Mouse (Mus musculus) embryonic facial prominence, embryonic 15.5 days (tissue): Measurements from ENCODE around the gene Sec22b. TPM values are rescaled to one million over a fixed set of nuclear protein-coding genes. Genes with fewer than 3 reads are reported as not detected.

Experiments
- ATAC-seq: fragments of 200-750 bp; cut with Nextera tagmentation; 2 replicates; pipeline ENCODE4 v1.8.0; 2017; ENCODE audit warnings: low read depth, moderate TSS enrichment; ENCODE audit not compliant: insufficient number of reproducible peaks, low FRiP score, low TSS enrichment
- H3K27ac ChIP-seq: fragments of 300-500 bp; sonication (generic); replicated peaks from 2 replicates; pipeline ENCODE4 v1.5.1; 2015; ENCODE audit warnings: mild to moderate bottlenecking, inconsistent platforms
- H3K27me3 ChIP-seq: fragments of 300-500 bp; sonication (generic); 2 replicates; pipeline ENCODE4 v1.6.1; 2015; ENCODE audit warnings: inconsistent platforms
- H3K36me3 ChIP-seq: fragments of 300-500 bp; sonication (generic); 2 replicates; pipeline ENCODE4 v1.6.1; 2015; ENCODE audit warnings: mild to moderate bottlenecking, inconsistent platforms
- H3K4me1 ChIP-seq: fragments of 300-500 bp; sonication (generic); 2 replicates; pipeline ENCODE4 v1.6.1; 2015; ENCODE audit warnings: inconsistent platforms
- H3K4me2 ChIP-seq: fragments of 300-500 bp; sonication (generic); replicated peaks from 2 replicates; pipeline ENCODE4 v1.6.1; 2015; ENCODE audit warnings: mild to moderate bottlenecking, inconsistent platforms
- H3K4me3 ChIP-seq: fragments of 300-500 bp; sonication (generic); replicated peaks from 2 replicates; pipeline ENCODE4 v1.5.1; 2015; ENCODE audit warnings: mild to moderate bottlenecking, inconsistent platforms
- H3K9ac ChIP-seq: fragments of 300-500 bp; sonication (generic); 2 replicates; pipeline ENCODE4 v1.6.1; 2015; ENCODE audit warnings: inconsistent platforms
- H3K9me3 ChIP-seq: fragments of 300-500 bp; sonication (generic); replicated peaks from 2 replicates; pipeline ENCODE4 v1.6.1; 2016; ENCODE audit warnings: inconsistent platforms
- WGBS: fragments of 180-500 bp; shearing (Covaris S2); methylation state at CpG from one replicate; pipeline ENCODE4 v1.1.7; 2015; 5-methylcytosine and 5-hydroxymethylcytosine counted together
- polyA plus RNA-seq: library from polyadenylated mRNA; unstranded; fragments of >200 nt; fragmentation: Nextera tagmentation; extraction: Ambion mirVana; gene quantifications from 2 replicates; pipeline ENCODE4 v1.2.1, GENCODE M21; 2015

The Sec22b gene
- polyA plus RNA-seq, 1 experiment from 2014 or later = 163 TPM

- Histone ChIP-seq H3K9ac (no peak overlapping the region), H3K9me3 (no peaks in the 10 kb centered on the region), H3K27me3 (no peaks in the 10 kb centered on the region), H3K4me1 (no peaks in the 10 kb centered on the region), H3K36me3 (no peaks in the 10 kb centered on the region), H3K27ac (no peak overlapping the region), H3K4me3 (no peak overlapping the region), H3K4me2 (no peak overlapping the region)
- ATAC-seq = no peak
- WGBS = 29% methylated on average over 5 of the region's 5 CpGs
Measured at GRCm38 (mm10) chr3:97874777-97875176, 26.2 kb upstream of the Sec22b start.

GRCm38 (mm10) chr3:97876259-97876658 is 24.7 kb upstream of the Sec22b start:
- Histone ChIP-seq H3K4me1 (no peaks in the 10 kb centered on the region), H3K27me3 (no peaks in the 10 kb centered on the region), H3K9ac (no peak overlapping the region), H3K36me3 (no peaks in the 10 kb centered on the region), H3K27ac (no peak overlapping the region), H3K4me3 (no peak overlapping the region), H3K4me2 (no peak overlapping the region), H3K9me3 (no peaks in the 10 kb centered on the region)
- ATAC-seq = no peak
- WGBS = 23% methylated on average over 8 of the region's 8 CpGs

- no peaks in the 10 kb centered on the region for H3K36me3 ChIP-seq
- no peak for ATAC-seq
- H3K27me3 ChIP-seq = no peaks in the 10 kb centered on the region
- H3K4me3 ChIP-seq = no peak overlapping the region
- H3K4me2 ChIP-seq = no peak overlapping the region
- H3K9ac ChIP-seq = no peak overlapping the region
- H3K4me1 ChIP-seq = no peaks in the 10 kb centered on the region
- no peaks in the 10 kb centered on the region for H3K9me3 ChIP-seq
- 16% methylated on average over 5 of the region's 5 CpGs for WGBS
- no peak overlapping the region for H3K27ac ChIP-seq
Measured at GRCm38 (mm10) chr3:97879222-97879621, 21.8 kb upstream of the Sec22b start.

GRCm38 (mm10) chr3:97881576-97881975 is 19.4 kb upstream of the Sec22b start:
- no peak for ATAC-seq
- no peak overlapping the region for H3K27ac ChIP-seq
- no peaks in the 10 kb centered on the region for H3K36me3 ChIP-seq
- no peak overlapping the region for H3K9ac ChIP-seq
- H3K4me2 ChIP-seq = no peak overlapping the region
- no peaks in the 10 kb centered on the region for H3K4me1 ChIP-seq
- 87% methylated on average over 5 of the region's 5 CpGs for WGBS
- H3K9me3 ChIP-seq = no peaks in the 10 kb centered on the region
- no peaks in the 10 kb centered on the region for H3K27me3 ChIP-seq
- no peak overlapping the region for H3K4me3 ChIP-seq

- Histone ChIP-seq H3K4me2 (0 out of 2 replicates have a peak overlapping the region, but pooled peaks have one; percentile 87), H3K27ac (no peak overlapping the region), H3K4me3 (peak overlapping the region; percentile 44; the same call in 1 of the 2 replicates), H3K36me3 (no peaks in the 10 kb centered on the region), H3K27me3 (peaks cover 36% of the 10 kb centered on the region), H3K9me3 (no peaks in the 10 kb centered on the region), H3K9ac (no peak overlapping the region), H3K4me1 (peaks cover 8% of the 10 kb centered on the region)
- whole genome bisulfite sequencing = 70% methylated on average over 5 of the region's 5 CpGs
- ATAC-seq = no peak
Measured at GRCm38 (mm10) chr3:97887785-97888167, 13.2 kb upstream of the Sec22b start.

GRCm38 (mm10) chr3:97888168-97888901 is 12.7 kb upstream of the Sec22b start, which contains the start of gene Pde4dip:
TSS of gene Pde4dip (minus strand) at chr3:97888707.
- WGBS = 1% methylated on average over 44 of the region's 44 CpGs
- Histone ChIP-seq H3K27me3 (peaks cover 36% of the 10 kb centered on the region), H3K9ac (peak within 1 kb of the TSS; percentile 12; the same call in 1 of the 2 replicates), H3K4me2 (peak within 1 kb of the TSS; percentile 87), H3K4me3 (peak within 1 kb of the TSS; percentile 44), H3K36me3 (no peaks in the 10 kb centered on the region), H3K4me1 (peaks cover 8% of the 10 kb centered on the region), H3K9me3 (no peaks in the 10 kb centered on the region), H3K27ac (no peak within 1 kb of the TSS)
- 0 out of 2 replicates have a peak, but pooled peaks have one; percentile 19 for ATAC-seq

GRCm38 (mm10) chr3:97890205-97890604 is 10.8 kb upstream of the Sec22b start:
- no peak overlapping the region for H3K9ac ChIP-seq
- WGBS = 69% methylated on average over 6 of the region's 6 CpGs
- H3K9me3 ChIP-seq = no peaks in the 10 kb centered on the region
- H3K4me3 ChIP-seq = no peak overlapping the region
- no peaks in the 10 kb centered on the region for H3K36me3 ChIP-seq
- peaks cover 36% of the 10 kb centered on the region for H3K27me3 ChIP-seq
- no peak for ATAC-seq
- no peak overlapping the region for H3K27ac ChIP-seq
- H3K4me2 ChIP-seq = no peak overlapping the region
- H3K4me1 ChIP-seq = peaks cover 8% of the 10 kb centered on the region

GRCm38 (mm10) chr3:97894695-97895094 is 6.3 kb upstream of the Sec22b start:
- Histone ChIP-seq H3K36me3 (no peaks in the 10 kb centered on the region), H3K9me3 (no peaks in the 10 kb centered on the region), H3K27ac (no peak overlapping the region), H3K4me2 (no peak overlapping the region), H3K9ac (no peak overlapping the region), H3K4me3 (no peak overlapping the region), H3K4me1 (no peaks in the 10 kb centered on the region), H3K27me3 (peaks cover 17% of the 10 kb centered on the region)
- 51% methylated on average over 6 of the region's 6 CpGs for WGBS
- ATAC-seq = no peak

GRCm38 (mm10) chr3:97898381-97898780 is 2.6 kb upstream of the Sec22b start:
- no peaks in the 10 kb centered on the region for H3K27me3 ChIP-seq

GRCm38 (mm10) chr3:97901586-97901985 is 596 bp downstream of the Sec22b start:
- no peaks in the 10 kb centered on the region; the same call in 1 of the 2 replicates for H3K36me3 ChIP-seq
- no peak for ATAC-seq
- H3K27me3 ChIP-seq = no peaks in the 10 kb centered on the region
- no peaks in the 10 kb centered on the region for H3K9me3 ChIP-seq
- H3K27ac ChIP-seq = no peak overlapping the region
- peak overlapping the region; percentile 94 for H3K9ac ChIP-seq
- WGBS = 14% methylated on average over 5 of the region's 5 CpGs
- peak overlapping the region; percentile 68 for H3K4me2 ChIP-seq
- peak overlapping the region; percentile 79 for H3K4me3 ChIP-seq
- peaks cover 11% of the 10 kb centered on the region for H3K4me1 ChIP-seq

More at GRCm38 (mm10) chr3:97898381-97898780, 2.6 kb upstream of the Sec22b start:
- Histone ChIP-seq H3K9me3 (no peaks in the 10 kb centered on the region), H3K4me1 (peaks cover 11% of the 10 kb centered on the region), H3K4me2 (no peak overlapping the region), H3K4me3 (no peak overlapping the region), H3K36me3 (no peaks in the 10 kb centered on the region), H3K9ac (no peak overlapping the region), H3K27ac (no peak overlapping the region)
- no peak for ATAC-seq
- WGBS = 12% methylated on average over 3 of the region's 3 CpGs

GRCm38 (mm10) chr3:97909737-97910136 is 8.7 kb downstream of the Sec22b start:
- H3K27ac ChIP-seq = no peak overlapping the region
- no peak for ATAC-seq
- no peak overlapping the region for H3K4me2 ChIP-seq
- no peaks in the 10 kb centered on the region for H3K9me3 ChIP-seq
- H3K27me3 ChIP-seq = no peaks in the 10 kb centered on the region
- H3K4me1 ChIP-seq = no peaks in the 10 kb centered on the region
- H3K4me3 ChIP-seq = no peak overlapping the region
- 79% methylated on average over 2 of the region's 2 CpGs for WGBS
- H3K9ac ChIP-seq = no peak overlapping the region
- H3K36me3 ChIP-seq = peaks cover 20% of the 10 kb centered on the region

- Histone ChIP-seq H3K9me3 (no peaks in the 10 kb centered on the region), H3K27ac (no peak overlapping the region), H3K9ac (no peak overlapping the region), H3K27me3 (no peaks in the 10 kb centered on the region), H3K4me2 (no peak overlapping the region), H3K4me3 (no peak overlapping the region), H3K4me1 (no peaks in the 10 kb centered on the region), H3K36me3 (peaks cover 31% of the 10 kb centered on the region)
- no peak for ATAC-seq
- WGBS = 81% methylated on average over 7 of the region's 7 CpGs
Measured at GRCm38 (mm10) chr3:97911093-97911492, 10.1 kb downstream of the Sec22b start.
